Mouse (Mus musculus) C2C12 (cell line): ENCODE data around the gene Pet100. TPM values are rescaled to one million over a fixed set of nuclear protein-coding genes. Genes with fewer than 3 reads are reported as not detected.

ENCODE experiments used
- H3K27me3 ChIP-seq: one replicate; pipeline ENCODE4 v1.6.1; 2011; ENCODE audit not compliant: control insufficient read depth, insufficient read depth, insufficient read length
- H3K36me3 ChIP-seq: one replicate; pipeline ENCODE4 v1.6.1; 2011; ENCODE audit not compliant: control insufficient read depth, insufficient read depth
- H3K4me3 ChIP-seq: one replicate; pipeline ENCODE4 v1.5.1; 2011; ENCODE audit warnings: mild to moderate bottlenecking, control low read depth; ENCODE audit not compliant: poor library complexity, insufficient read depth, severe bottlenecking
- H3K79me2 ChIP-seq: one replicate; pipeline ENCODE4 v1.6.1; 2011; ENCODE audit not compliant: control insufficient read depth, insufficient read depth
- H3K79me3 ChIP-seq: one replicate; pipeline ENCODE4 v1.6.1; 2011; ENCODE audit warnings: low read depth, control low read depth
- H3ac ChIP-seq: one replicate; pipeline ENCODE3; 2011; ENCODE audit warnings: low read depth; ENCODE audit not compliant: control insufficient read depth, insufficient read length
- CEBPB ChIP-seq: IDR thresholded peaks from one replicate; pipeline ENCODE4 v1.6.1; 2011; ENCODE audit warnings: low read depth, mild to moderate bottlenecking, control low read depth, moderate library complexity
- CTCF ChIP-seq: IDR thresholded peaks from one replicate; pipeline ENCODE4 v1.5.1; 2011; ENCODE audit not compliant: control insufficient read depth, insufficient read depth, insufficient read length
- FOSL1 ChIP-seq: IDR thresholded peaks from one replicate; pipeline ENCODE4 v1.8.0; 2011; ENCODE audit warnings: mild to moderate bottlenecking, low read length; ENCODE audit not compliant: poor library complexity, insufficient read depth, severe bottlenecking
- MAX ChIP-seq: IDR thresholded peaks from one replicate; pipeline ENCODE4 v1.6.1; 2011; ENCODE audit warnings: mild to moderate bottlenecking, control low read depth
- MYOD1 ChIP-seq: IDR thresholded peaks from one replicate; pipeline ENCODE4 v1.6.1; 2011; ENCODE audit warnings: low read depth; ENCODE audit not compliant: control insufficient read depth, insufficient read length
- MYOG ChIP-seq: IDR thresholded peaks from one replicate; pipeline ENCODE4 v1.6.1; 2011; ENCODE audit not compliant: control insufficient read depth, insufficient read length; ENCODE audit errors: extremely low read depth
- USF1 ChIP-seq: IDR thresholded peaks from one replicate; pipeline ENCODE4 v1.6.1; 2011; ENCODE audit warnings: low read depth, mild to moderate bottlenecking, control low read depth, moderate library complexity
- polyA plus RNA-seq: library from polyadenylated mRNA; unstranded; fragments of >200 nt; fragmentation: generic; extraction: Trizol; gene quantifications from one replicate; pipeline ENCODE4 v1.2.1, GENCODE M21; 2012; ENCODE audit warnings: missing spikeins

Pet100 gene
- polyA plus RNA-seq, 1 experiment, result 55.4 TPM

GRCm38 (mm10) chr8:3594466-3594865, 26.9 kb upstream of the Pet100 start:
- Histone ChIP-seq H3K79me2 (no peaks in the 10 kb centered on the region), H3K4me3 (no peak overlapping the region), H3K36me3 (no peaks in the 10 kb centered on the region), H3K79me3 (no peaks in the 10 kb centered on the region), H3ac (no peak overlapping the region), H3K27me3 (peaks cover 8% of the 10 kb centered on the region)
- TF ChIP-seq CTCF (no peak), MYOD1 (no peak), CEBPB (no peak), FOSL1 (no peak), MYOG (no peak), USF1 (no peak), MAX (no peak)

GRCm38 (mm10) chr8:3598054-3598453, 23.3 kb upstream of the Pet100 start:
- Histone ChIP-seq H3K79me3 (no peaks in the 10 kb centered on the region), H3K79me2 (no peaks in the 10 kb centered on the region), H3K36me3 (no peaks in the 10 kb centered on the region), H3ac (no peak overlapping the region), H3K27me3 (peaks cover 8% of the 10 kb centered on the region), H3K4me3 (no peak overlapping the region)
- TF ChIP-seq MAX (no peak), MYOG (no peak), USF1 (no peak), CEBPB (no peak), FOSL1 (no peak)

- TF ChIP-seq FOSL1 (no peak), MYOG (no peak), MAX (no peak), USF1 (no peak), CEBPB (no peak), CTCF (no peak), MYOD1 (no peak)
- H3K36me3 ChIP-seq, result no peaks in the 10 kb centered on the region
- H3K79me3 ChIP-seq, result no peaks in the 10 kb centered on the region
- no peak overlapping the region for H3ac ChIP-seq
- no peaks in the 10 kb centered on the region for H3K79me2 ChIP-seq
- H3K27me3 ChIP-seq, result peaks cover 7% of the 10 kb centered on the region
- no peak overlapping the region for H3K4me3 ChIP-seq
These were observed 22.1 kb upstream of the Pet100 start for GRCm38 (mm10) chr8:3599219-3599618.

DNA sequence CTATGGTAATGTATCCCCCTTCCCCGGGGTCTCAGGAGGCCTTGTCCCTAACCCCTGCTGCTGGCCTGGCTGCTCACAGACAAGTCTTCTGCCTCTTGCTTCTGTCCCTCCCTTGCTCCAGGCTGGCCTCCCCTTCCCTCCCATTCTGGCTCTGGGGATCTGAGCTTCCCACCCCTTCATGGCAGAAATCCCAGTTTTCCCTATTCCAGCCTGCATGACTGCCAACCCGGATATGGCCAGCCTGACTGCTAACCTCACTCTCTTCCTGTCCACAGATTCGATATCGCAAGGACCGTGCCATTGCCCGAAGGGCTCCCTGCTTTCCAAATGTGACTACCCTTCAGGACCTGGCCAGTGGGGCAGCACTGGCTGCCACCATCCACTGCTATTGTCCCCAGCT, 20.9 kb upstream of the Pet100 start:
- no peaks in the 10 kb centered on the region for H3K79me2 ChIP-seq
- no peak overlapping the region for H3K4me3 ChIP-seq
- H3K36me3 ChIP-seq, result no peaks in the 10 kb centered on the region
- peaks cover 7% of the 10 kb centered on the region for H3K27me3 ChIP-seq
- H3K79me3 ChIP-seq, result no peaks in the 10 kb centered on the region
- TF ChIP-seq USF1 (no peak), FOSL1 (no peak), CEBPB (no peak), MAX (no peak), CTCF (no peak), MYOD1 (no peak), MYOG (no peak)
- no peak overlapping the region for H3ac ChIP-seq

DNA sequence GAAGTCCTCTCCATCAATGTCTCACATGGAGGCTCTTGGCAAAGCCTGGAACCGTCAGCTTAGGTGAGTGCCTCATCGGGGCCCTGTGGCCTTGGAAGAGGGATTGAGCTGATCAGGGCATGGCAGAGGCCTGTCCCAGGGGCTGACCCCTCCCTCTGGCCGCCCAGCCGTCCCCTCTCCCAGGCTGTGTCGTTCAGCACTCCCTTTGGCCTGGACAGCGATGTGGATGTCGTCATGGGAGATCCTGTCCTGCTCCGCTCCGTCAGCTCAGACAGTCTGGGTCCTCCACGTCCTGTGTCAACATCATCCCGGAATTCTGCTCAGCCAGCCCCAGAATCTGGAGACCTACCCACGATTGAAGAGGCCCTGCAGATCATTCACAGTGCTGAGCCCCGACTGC, 17.9 kb upstream of the Pet100 start:
- no peak overlapping the region for H3ac ChIP-seq
- TF ChIP-seq MAX, result no peak
- TF ChIP-seq USF1, result no peak
- TF ChIP-seq FOSL1, result no peak
- TF ChIP-seq CTCF, result no peak
- no peak for TF ChIP-seq CEBPB
- no peak for TF ChIP-seq MYOG
- TF ChIP-seq MYOD1, result no peak

GRCm38 (mm10) chr8:3606593-3606992, 14.8 kb upstream of the Pet100 start:
- H3K4me3 ChIP-seq, result no peak overlapping the region
- no peaks in the 10 kb centered on the region for H3K79me2 ChIP-seq
- H3K79me3 ChIP-seq, result no peaks in the 10 kb centered on the region
- peaks cover 3% of the 10 kb centered on the region for H3K27me3 ChIP-seq
- H3K36me3 ChIP-seq, result peaks cover 9% of the 10 kb centered on the region
- no peak for TF ChIP-seq MYOG
- H3ac ChIP-seq, result no peak overlapping the region

More for the DNA sequence above, 17.9 kb upstream of the Pet100 start:
- H3K4me3 ChIP-seq, result no peak overlapping the region
- no peaks in the 10 kb centered on the region for H3K79me3 ChIP-seq
- no peaks in the 10 kb centered on the region for H3K36me3 ChIP-seq
- H3K27me3 ChIP-seq, result peaks cover 3% of the 10 kb centered on the region
- no peaks in the 10 kb centered on the region for H3K79me2 ChIP-seq
